Mouse (Mus musculus): Measurements from ENCODE around the gene Top2a. TPM values are rescaled to one million over a fixed set of nuclear protein-coding genes. Genes with fewer than 3 reads are reported as not detected.

The Top2a gene
- polyA plus RNA-seq, 2 experiments = 134 to 205 TPM

- no peak overlapping the region for H3K9ac ChIP-seq (ENCODE audit: low read depth, low read length, severe bottlenecking)
- no peak overlapping the region for H3K4me2 ChIP-seq (replicated peaks; ENCODE audit: low read depth, low read length, severe bottlenecking)
- WGBS = 7% methylated on average over 8 of the region's 8 CpGs
- H3K27me3 ChIP-seq (ENCODE audit: control insufficient read depth, insufficient read depth, low read length) = no peaks in the 10 kb centered on the region
- H3K27ac ChIP-seq (replicated peaks; ENCODE audit: low read depth, low read length) = peak overlapping the region; percentile 45
- DNase-seq (ENCODE audit: low spot score) (peak; percentile 86), ATAC-seq (ENCODE audit: low FRiP score, low read depth) (peak; percentile 77)
- peaks cover 6% of the 10 kb centered on the region; the same call in 1 of the 2 replicates for H3K9me3 ChIP-seq (ENCODE audit: control insufficient read depth, low read length)
- H3K4me1 ChIP-seq (ENCODE audit: control insufficient read depth, insufficient read depth, low read length) = peaks cover 24% of the 10 kb centered on the region
- TF ChIP-seq POLR2A (IDR thresholded peaks at IDR 0.05; ENCODE audit: borderline replicate concordance, extremely low read depth, insufficient read depth, insufficient read length) = no peak
- peaks cover 31% of the 10 kb centered on the region for H3K36me3 ChIP-seq (ENCODE audit: control insufficient read depth, insufficient read depth, low read length)
- no peak overlapping the region for H3K4me3 ChIP-seq (replicated peaks; ENCODE audit: low read length)
Measured at GRCm38 (mm10) chr11:99055571-99056452, 31.8 kb upstream of the Top2a start.

- 30% methylated on average over 4 of the region's 4 CpGs for WGBS
Measured at GRCm38 (mm10) chr11:99055143-99055542, 31.2 kb upstream of the Top2a start.

GRCm38 (mm10) chr11:99047643-99048042 is 23.7 kb upstream of the Top2a start:
- no peak for TF ChIP-seq POLR2A (IDR thresholded peaks at IDR 0.05; ENCODE audit: borderline replicate concordance, extremely low read depth, insufficient read depth, insufficient read length)
- H3K4me3 ChIP-seq (replicated peaks; ENCODE audit: low read length) = peak overlapping the region; percentile 90
- peaks cover 49% of the 10 kb centered on the region for H3K4me1 ChIP-seq (ENCODE audit: control insufficient read depth, insufficient read depth, low read length)
- peak overlapping the region; percentile 89 for H3K27ac ChIP-seq (replicated peaks; ENCODE audit: low read depth, low read length)
- H3K36me3 ChIP-seq (ENCODE audit: control insufficient read depth, insufficient read depth, low read length) = peaks cover 72% of the 10 kb centered on the region
- DNase-seq (ENCODE audit: low spot score) (peak; percentile 56), ATAC-seq (ENCODE audit: low FRiP score, low read depth) (peak; percentile 17; the same call in 1 of the 2 replicates)
- 43% methylated on average over 2 of the region's 2 CpGs for WGBS
- peak overlapping the region; percentile 45 for H3K9ac ChIP-seq (ENCODE audit: low read depth, low read length, severe bottlenecking)
- H3K27me3 ChIP-seq (ENCODE audit: control insufficient read depth, insufficient read depth, low read length) = no peaks in the 10 kb centered on the region
- H3K9me3 ChIP-seq (ENCODE audit: control insufficient read depth, low read length) = no peaks in the 10 kb centered on the region
- peak overlapping the region; percentile 97 for H3K4me2 ChIP-seq (replicated peaks; ENCODE audit: low read depth, low read length, severe bottlenecking)

More at GRCm38 (mm10) chr11:99055143-99055542, 31.2 kb upstream of the Top2a start:
- TF ChIP-seq POLR2A (IDR thresholded peaks at IDR 0.05; ENCODE audit: borderline replicate concordance, extremely low read depth, insufficient read depth, insufficient read length) = no peak
- no peak; the same call in 1 of the 2 replicates for ATAC-seq (ENCODE audit: low FRiP score, low read depth)
- Histone ChIP-seq H3K27me3 (ENCODE audit: control insufficient read depth, insufficient read depth, low read length) (no peaks in the 10 kb centered on the region), H3K4me2 (replicated peaks; ENCODE audit: low read depth, low read length, severe bottlenecking) (no peak overlapping the region), H3K27ac (replicated peaks; ENCODE audit: low read depth, low read length) (peak overlapping the region; percentile 45), H3K9ac (ENCODE audit: low read depth, low read length, severe bottlenecking) (no peak overlapping the region), H3K4me3 (replicated peaks; ENCODE audit: low read length) (no peak overlapping the region), H3K4me1 (ENCODE audit: control insufficient read depth, insufficient read depth, low read length) (peaks cover 19% of the 10 kb centered on the region), H3K9me3 (ENCODE audit: control insufficient read depth, low read length) (peaks cover 6% of the 10 kb centered on the region; the same call in 1 of the 2 replicates), H3K36me3 (ENCODE audit: control insufficient read depth, insufficient read depth, low read length) (peaks cover 38% of the 10 kb centered on the region)
- no peak for DNase-seq (ENCODE audit: low spot score)

- peaks cover 66% of the 10 kb centered on the region for H3K36me3 ChIP-seq (ENCODE audit: control insufficient read depth, insufficient read depth, low read length)
- H3K4me1 ChIP-seq (ENCODE audit: control insufficient read depth, insufficient read depth, low read length) = peaks cover 49% of the 10 kb centered on the region
- peak overlapping the region; percentile 90 for H3K4me3 ChIP-seq (replicated peaks; ENCODE audit: low read length)
- ATAC-seq (ENCODE audit: low FRiP score, low read depth) = peak; percentile 73
- peak; percentile 93 for DNase-seq (ENCODE audit: low spot score)
- 9% methylated on average over 4 of the region's 5 CpGs for WGBS
- H3K27ac ChIP-seq (replicated peaks; ENCODE audit: low read depth, low read length) = peak overlapping the region; percentile 89
- no peaks in the 10 kb centered on the region for H3K27me3 ChIP-seq (ENCODE audit: control insufficient read depth, insufficient read depth, low read length)
- peak overlapping the region; percentile 97 for H3K4me2 ChIP-seq (replicated peaks; ENCODE audit: low read depth, low read length, severe bottlenecking)
- no peak for TF ChIP-seq POLR2A (IDR thresholded peaks at IDR 0.05; ENCODE audit: borderline replicate concordance, extremely low read depth, insufficient read depth, insufficient read length)
- H3K9ac ChIP-seq (ENCODE audit: low read depth, low read length, severe bottlenecking) = peak overlapping the region; percentile 45
- H3K9me3 ChIP-seq (ENCODE audit: control insufficient read depth, low read length) = no peaks in the 10 kb centered on the region
Measured at GRCm38 (mm10) chr11:99047120-99047519, 23.1 kb upstream of the Top2a start.

- H3K9ac ChIP-seq (ENCODE audit: low read depth, low read length, severe bottlenecking) = peak overlapping the region; percentile 45
- peaks cover 52% of the 10 kb centered on the region for H3K4me1 ChIP-seq (ENCODE audit: control insufficient read depth, insufficient read depth, low read length)
- H3K27ac ChIP-seq (replicated peaks; ENCODE audit: low read depth, low read length) = peak overlapping the region; percentile 89
Measured at GRCm38 (mm10) chr11:99045159-99045889, 21.3 kb upstream of the Top2a start.

More at GRCm38 (mm10) chr11:99045159-99045889, 21.3 kb upstream of the Top2a start:
- Histone ChIP-seq H3K4me3 (replicated peaks; ENCODE audit: low read length) (peak overlapping the region; percentile 90), H3K27me3 (ENCODE audit: control insufficient read depth, insufficient read depth, low read length) (no peaks in the 10 kb centered on the region), H3K36me3 (ENCODE audit: control insufficient read depth, insufficient read depth, low read length) (peaks cover 48% of the 10 kb centered on the region), H3K4me2 (replicated peaks; ENCODE audit: low read depth, low read length, severe bottlenecking) (peak overlapping the region; percentile 97), H3K9me3 (ENCODE audit: control insufficient read depth, low read length) (no peaks in the 10 kb centered on the region)
- WGBS = 64% methylated on average over 12 of the region's 12 CpGs
- no peak for ATAC-seq (ENCODE audit: low FRiP score, low read depth)
- no peak for TF ChIP-seq POLR2A (IDR thresholded peaks at IDR 0.05; ENCODE audit: borderline replicate concordance, extremely low read depth, insufficient read depth, insufficient read length)
- no peak for DNase-seq (ENCODE audit: low spot score)
